In genomic region chr3:145923874-145924577, GRCm38 (mm10) we compare ENCODE assay signal across 8 mouse cellular contexts. TPM values are rescaled to one million over a fixed set of nuclear protein-coding genes. Genes with fewer than 3 reads are reported as not detected.
DNase-seq lines count a peak whose midpoint lies in the region; ATAC-seq lines count a peak whose summit lies in the region.

No protein-coding gene starts in this region.

- DNase-seq in adipocyte (ENCODE audit: low spot score), result peak; percentile 100
- DNase-seq in embryo, embryonic 10 days (ENCODE audit: low spot score), result peak; percentile 100
- peak; percentile 98 for DNase-seq in gastrocnemius, postnatal 10 days
- peak; percentile 100 for DNase-seq in induced T-regulatory cell, adult 2 months (ENCODE audit: low read depth)
- DNase-seq in left cerebral cortex, adult 9 months (ENCODE audit: low spot score in 2 of 2), result peak; percentile 98 to 99
- DNase-seq in right cerebral cortex, postnatal 14 days, result peak; percentile 98
- peak; percentile 98 to 99 for DNase-seq in urinary bladder, postnatal 36 days (ENCODE audit: low spot score in 2 of 2)

- ATAC-seq in megakaryocyte progenitor cell, adult 5-6 weeks (replicated peaks; ENCODE audit: poor library complexity), result peak; percentile 89

RNA-seq across cellular contexts. Expression of gene Bcl10, which starts 1.4 kb away (rescaled TPM):
- total RNA-seq in gastrocnemius, postnatal 10 days (2021), result 10 to 100 TPM; 17.3 to 17.4 TPM
- 41.2 and 43.6 TPM in 2 replicates for total RNA-seq in megakaryocyte progenitor cell, adult 5-6 weeks (2015)
- total RNA-seq in megakaryocyte progenitor cell, adult 5-6 weeks (2017), result 33.8 and 39.0 TPM in 2 replicates

RNA-seq across cellular contexts. Expression of gene 2410004B18Rik, which starts 13.8 kb away (rescaled TPM):
- total RNA-seq in gastrocnemius, postnatal 10 days (2021), result 10 to 100 TPM; 13.8 to 14.0 TPM
- 25.3 and 42.3 TPM in 2 replicates for total RNA-seq in megakaryocyte progenitor cell, adult 5-6 weeks (2015)
- 13.3 and 14.0 TPM in 2 replicates for total RNA-seq in megakaryocyte progenitor cell, adult 5-6 weeks (2017)

Comparison
In these comparisons a context has a peak if more than half of its experiments do, and no peak if none do; other contexts are left out.
1. Peak in every context shown above with its lines: DNase-seq and ATAC-seq.